Mouse (Mus musculus): ENCODE results near the gene H2-K1.

GRCm38 (mm10) chr17:34032806-34033205 is 32.7 kb upstream of the H2-K1 start:
- TF ChIP-seq MAFK (IDR thresholded peaks at IDR 0.05; ENCODE audit: insufficient read depth, low read depth, low read length), result no peak
- no peak for TF ChIP-seq ZNF384 (IDR thresholded peaks at IDR 0.05; ENCODE audit: low read depth, low read length)
- TF ChIP-seq HCFC1 (IDR thresholded peaks at IDR 0.05; ENCODE audit: borderline replicate concordance, insufficient read depth, low read length), result no peak
- no peak for TF ChIP-seq CHD2 (IDR thresholded peaks at IDR 0.05; ENCODE audit: low read depth, low read length)
- TF ChIP-seq ZC3H11A (IDR thresholded peaks at IDR 0.05; ENCODE audit: borderline replicate concordance, low read depth, low read length), result no peak

Measured in ES-E14 (cell line).